Mouse (Mus musculus) midbrain, embryonic 15.5 days (tissue): ENCODE data around the gene Dnajc28. TPM values are rescaled to one million over a fixed set of nuclear protein-coding genes. Genes with fewer than 3 reads are reported as not detected.

Source experiments
- ATAC-seq: fragments of 200-750 bp; cut with Nextera tagmentation; replicated peaks from 2 replicates; pipeline ENCODE4 v1.8.0; 2017; ENCODE audit warnings: moderate TSS enrichment
- H3K27ac ChIP-seq: fragments of 300-500 bp; sonication (generic); 2 replicates; pipeline ENCODE4 v1.5.1; 2015; ENCODE audit warnings: mild to moderate bottlenecking, inconsistent platforms
- H3K27me3 ChIP-seq: fragments of 300-500 bp; sonication (generic); replicated peaks from 2 replicates; pipeline ENCODE4 v1.6.1; 2015; ENCODE audit warnings: inconsistent platforms
- H3K36me3 ChIP-seq: fragments of 300-500 bp; sonication (generic); replicated peaks from 2 replicates; pipeline ENCODE4 v1.6.1; 2015; ENCODE audit warnings: inconsistent platforms
- H3K4me1 ChIP-seq: fragments of 300-500 bp; sonication (generic); 2 replicates; pipeline ENCODE4 v1.6.1; 2015; ENCODE audit warnings: inconsistent platforms
- H3K4me2 ChIP-seq: fragments of 300-500 bp; sonication (generic); 2 replicates; pipeline ENCODE4 v1.6.1; 2015; ENCODE audit warnings: inconsistent platforms, mild to moderate bottlenecking, moderate library complexity
- H3K4me3 ChIP-seq: fragments of 300-500 bp; sonication (generic); 2 replicates; pipeline ENCODE4 v1.5.1; 2015; ENCODE audit warnings: mild to moderate bottlenecking, inconsistent platforms
- H3K9ac ChIP-seq: fragments of 300-500 bp; sonication (generic); 2 replicates; pipeline ENCODE4 v1.6.1; 2015; ENCODE audit warnings: mild to moderate bottlenecking, inconsistent platforms
- H3K9me3 ChIP-seq: fragments of 300-500 bp; sonication (generic); 2 replicates; pipeline ENCODE4 v1.6.1; 2016; ENCODE audit warnings: inconsistent platforms
- WGBS: fragments of 180-500 bp; shearing (Covaris S2); methylation state at CpG from one replicate; pipeline ENCODE4 v1.1.7; 2015; ENCODE audit warnings: mixed read lengths; 5-methylcytosine and 5-hydroxymethylcytosine counted together
- polyA plus RNA-seq: library from polyadenylated mRNA; unstranded; fragments of >200 nt; fragmentation: Nextera tagmentation; extraction: Ambion mirVana; gene quantifications from 2 replicates; pipeline ENCODE4 v1.2.1, GENCODE M21; 2015

Gene Dnajc28
- polyA plus RNA-seq, 1 experiment from 2014 or later: 7.8 TPM

- no peak overlapping the region for H3K4me2 ChIP-seq
- H3K27me3 ChIP-seq: 0 out of 2 replicates have a peak, but pooled peaks cover 4% of the 10 kb centered on the region
- no peak overlapping the region for H3K9ac ChIP-seq
- no peak overlapping the region for H3K27ac ChIP-seq
- ATAC-seq: no peak
- H3K4me3 ChIP-seq: no peak overlapping the region
- no peaks in the 10 kb centered on the region for H3K36me3 ChIP-seq
- H3K9me3 ChIP-seq: no peaks in the 10 kb centered on the region
- peaks cover 7% of the 10 kb centered on the region for H3K4me1 ChIP-seq
- WGBS: 91% methylated on average over 4 of the region's 4 CpGs
Observed at GRCm38 (mm10) chr16:91601081-91601480, 17.7 kb downstream of the Dnajc28 start.

GRCm38 (mm10) chr16:91599242-91599641, 19.6 kb downstream of the Dnajc28 start:
- Histone ChIP-seq H3K9ac (no peak overlapping the region), H3K27me3 (0 out of 2 replicates have a peak, but pooled peaks cover 4% of the 10 kb centered on the region), H3K4me3 (no peak overlapping the region), H3K4me1 (peaks cover 9% of the 10 kb centered on the region), H3K36me3 (no peaks in the 10 kb centered on the region), H3K9me3 (no peaks in the 10 kb centered on the region), H3K4me2 (no peak overlapping the region), H3K27ac (no peak overlapping the region)
- ATAC-seq: no peak

GRCm38 (mm10) chr16:91597672-91598010, 21.2 kb downstream of the Dnajc28 start, which contains the start of gene Tmem50b:
Tmem50b (minus strand) TSS chr16:91597800.
- 0 out of 2 replicates have a peak, but pooled peaks cover 4% of the 10 kb centered on the region for H3K27me3 ChIP-seq
- H3K27ac ChIP-seq: peak within 1 kb of the TSS; percentile 79
- peak within 1 kb of the TSS; percentile 61 for H3K4me2 ChIP-seq
- H3K36me3 ChIP-seq: no peaks in the 10 kb centered on the region
- no peaks in the 10 kb centered on the region for H3K9me3 ChIP-seq
- H3K9ac ChIP-seq: peak within 1 kb of the TSS; percentile 73
- peaks cover 9% of the 10 kb centered on the region for H3K4me1 ChIP-seq
- WGBS: under 1% methylated on average over 34 of the region's 34 CpGs
- peak within 1 kb of the TSS; percentile 77 for H3K4me3 ChIP-seq
- ATAC-seq: peak; percentile 99

GRCm38 (mm10) chr16:91596779-91597671, 21.8 kb downstream of the Dnajc28 start:
- under 1% methylated on average over 75 of the region's 75 CpGs for WGBS
- Histone ChIP-seq H3K27me3 (0 out of 2 replicates have a peak, but pooled peaks cover 4% of the 10 kb centered on the region), H3K9ac (peak overlapping the region; percentile 73), H3K36me3 (no peaks in the 10 kb centered on the region), H3K27ac (peak overlapping the region; percentile 79), H3K4me3 (peak overlapping the region; percentile 77), H3K9me3 (no peaks in the 10 kb centered on the region), H3K4me2 (peak overlapping the region; percentile 61), H3K4me1 (peaks cover 9% of the 10 kb centered on the region)
- peak; percentile 12; the same call in 1 of the 2 replicates for ATAC-seq

- Histone ChIP-seq H3K36me3 (no peaks in the 10 kb centered on the region), H3K9ac (peak overlapping the region; percentile 73; the same call in 1 of the 2 replicates), H3K4me1 (peaks cover 9% of the 10 kb centered on the region), H3K27me3 (0 out of 2 replicates have a peak, but pooled peaks cover 4% of the 10 kb centered on the region), H3K4me2 (peak overlapping the region; percentile 61), H3K27ac (no peak overlapping the region), H3K4me3 (peak overlapping the region; percentile 77), H3K9me3 (no peaks in the 10 kb centered on the region)
- no peak for ATAC-seq
- 20% methylated on average over 9 of the region's 9 CpGs for WGBS
Observed at GRCm38 (mm10) chr16:91596397-91596778, 22.4 kb downstream of the Dnajc28 start.

DNA sequence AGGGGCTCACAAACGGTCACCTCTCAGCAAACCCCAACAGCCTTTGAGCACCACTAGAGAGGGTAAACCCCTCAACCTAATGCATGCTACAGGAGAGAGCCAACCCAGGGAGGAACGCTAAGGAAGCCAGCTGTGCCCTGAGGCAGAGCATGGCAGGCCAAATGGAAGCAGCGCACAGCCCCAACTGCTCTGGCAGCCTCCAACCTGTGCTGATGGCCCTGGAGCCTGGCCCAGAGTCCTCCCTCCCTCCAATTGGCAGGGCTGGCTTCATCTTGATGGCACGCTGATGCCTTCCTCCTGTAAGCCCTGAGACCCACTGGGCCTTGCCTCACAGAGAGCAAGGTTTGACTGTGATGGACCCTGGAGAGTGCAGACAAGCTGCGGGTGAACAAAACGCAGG, 23.8 kb downstream of the Dnajc28 start:
- Histone ChIP-seq H3K9ac (no peak overlapping the region), H3K36me3 (no peaks in the 10 kb centered on the region), H3K4me3 (no peak overlapping the region), H3K27ac (no peak overlapping the region), H3K4me2 (no peak overlapping the region), H3K9me3 (no peaks in the 10 kb centered on the region), H3K4me1 (peaks cover 9% of the 10 kb centered on the region), H3K27me3 (0 out of 2 replicates have a peak, but pooled peaks cover 4% of the 10 kb centered on the region)
- ATAC-seq: no peak
- WGBS: 79% methylated on average over 6 of the region's 6 CpGs

DNA sequence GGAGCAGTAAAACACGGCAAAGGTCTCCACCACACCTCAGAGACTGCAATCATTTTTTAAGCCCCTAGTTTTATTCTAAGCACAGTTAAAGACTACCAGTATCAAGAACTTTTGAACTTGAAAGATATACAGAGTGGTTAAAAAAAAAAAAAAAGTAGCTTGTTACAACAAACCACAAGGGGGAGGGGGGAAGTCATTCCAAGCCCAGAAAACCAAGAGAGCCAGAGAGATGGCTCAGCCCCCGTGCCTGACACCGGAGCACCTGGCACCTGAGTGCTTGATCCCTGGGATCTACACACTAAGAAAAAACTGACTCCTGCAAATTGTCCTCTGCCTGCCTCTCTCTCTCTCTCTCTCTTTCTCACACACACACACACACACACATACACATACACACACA, 25.6 kb downstream of the Dnajc28 start:
- Histone ChIP-seq H3K36me3 (no peaks in the 10 kb centered on the region), H3K27me3 (no peaks in the 10 kb centered on the region), H3K9me3 (no peaks in the 10 kb centered on the region), H3K4me2 (no peak overlapping the region), H3K4me3 (no peak overlapping the region), H3K9ac (no peak overlapping the region), H3K4me1 (peaks cover 9% of the 10 kb centered on the region), H3K27ac (no peak overlapping the region)
- ATAC-seq: no peak
- WGBS: 77% methylated on average over 3 of the region's 3 CpGs

DNA sequence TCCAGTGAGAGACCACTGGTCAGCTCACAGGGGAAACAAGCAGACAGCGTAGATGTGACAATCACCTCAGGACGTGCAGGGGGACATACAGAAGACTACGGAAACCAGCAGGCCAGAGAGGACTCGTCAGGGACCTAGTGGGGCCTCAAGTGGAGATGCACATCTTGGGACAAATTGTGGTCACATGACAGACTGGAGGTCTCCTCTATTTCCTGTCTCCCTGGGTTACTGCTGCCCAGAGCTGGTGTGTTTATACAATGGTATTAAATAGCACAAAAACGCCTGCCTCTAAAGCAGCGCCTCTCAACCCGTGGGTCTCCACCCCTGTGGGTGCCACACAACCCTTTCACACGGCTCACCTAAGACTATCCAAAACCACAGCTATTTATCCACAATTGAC, 26.7 kb downstream of the Dnajc28 start:
- WGBS: 79% methylated on average over 8 of the region's 8 CpGs

DNA sequence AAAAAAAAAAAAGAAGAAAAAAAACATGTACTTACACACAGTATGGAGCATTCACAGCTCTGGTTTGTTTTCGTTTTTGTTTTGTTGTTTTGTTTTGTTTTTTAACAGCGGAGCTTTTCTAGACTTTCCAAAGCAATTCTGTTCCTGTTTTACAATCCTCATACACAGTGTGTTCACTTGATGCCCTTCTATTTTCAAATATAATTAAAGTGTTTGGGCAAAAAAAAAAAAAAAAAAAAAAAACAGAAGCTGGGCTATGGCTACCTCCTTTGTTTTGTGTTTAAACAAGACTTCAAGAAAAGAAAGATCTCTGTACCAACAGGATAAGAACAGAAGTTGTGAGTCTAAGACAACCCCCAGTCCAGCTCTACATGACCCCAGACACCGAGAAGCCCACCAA, 30.1 kb downstream of the Dnajc28 start:
- Histone ChIP-seq H3K27me3 (no peaks in the 10 kb centered on the region), H3K4me2 (no peak overlapping the region), H3K9ac (no peak overlapping the region), H3K27ac (no peak overlapping the region), H3K36me3 (no peaks in the 10 kb centered on the region; the same call in 1 of the 2 replicates), H3K4me1 (no peaks in the 10 kb centered on the region; the same call in 1 of the 2 replicates), H3K9me3 (no peaks in the 10 kb centered on the region), H3K4me3 (no peak overlapping the region)
- ATAC-seq: no peak
- 87% methylated on average over 3 of the region's 3 CpGs for WGBS

More for the DNA sequence above, 26.7 kb downstream of the Dnajc28 start:
- H3K27me3 ChIP-seq: no peaks in the 10 kb centered on the region
- no peak overlapping the region for H3K27ac ChIP-seq
- no peak overlapping the region for H3K4me2 ChIP-seq
- H3K4me1 ChIP-seq: peaks cover 9% of the 10 kb centered on the region
- no peak overlapping the region for H3K4me3 ChIP-seq
- H3K9me3 ChIP-seq: no peaks in the 10 kb centered on the region
- no peak overlapping the region for H3K9ac ChIP-seq
- H3K36me3 ChIP-seq: no peaks in the 10 kb centered on the region
- ATAC-seq: no peak

- H3K9ac ChIP-seq: no peak overlapping the region
- no peaks in the 10 kb centered on the region; the same call in 1 of the 2 replicates for H3K36me3 ChIP-seq
- no peak for ATAC-seq
- H3K4me2 ChIP-seq: no peak overlapping the region
- H3K27ac ChIP-seq: no peak overlapping the region
- no peaks in the 10 kb centered on the region for H3K27me3 ChIP-seq
- H3K9me3 ChIP-seq: no peaks in the 10 kb centered on the region
- H3K4me3 ChIP-seq: no peak overlapping the region
- H3K4me1 ChIP-seq: no peaks in the 10 kb centered on the region
- 62% methylated on average over 6 of the region's 6 CpGs for WGBS
Observed at GRCm38 (mm10) chr16:91587730-91588453, 30.9 kb downstream of the Dnajc28 start.

DNA sequence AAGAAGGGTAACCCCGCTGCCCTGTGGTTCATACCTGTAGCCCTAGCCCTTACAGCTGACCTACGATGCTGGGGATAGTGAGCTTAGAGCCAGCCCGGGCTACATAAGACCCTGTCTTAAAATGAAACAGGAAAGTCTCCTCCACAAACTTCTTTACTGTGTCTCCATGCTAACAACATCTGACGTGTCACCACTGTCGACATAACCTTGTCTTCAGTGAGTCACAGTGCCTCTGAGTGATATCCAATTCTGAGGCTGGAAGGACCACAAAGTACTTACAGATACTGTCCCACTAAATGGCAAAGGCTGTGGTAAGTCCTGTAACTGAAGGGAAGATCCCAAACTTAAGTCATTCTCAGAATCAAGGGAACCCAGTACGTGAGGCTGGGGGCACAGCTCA, 32.6 kb downstream of the Dnajc28 start:
- H3K4me1 ChIP-seq: no peaks in the 10 kb centered on the region
- no peak overlapping the region for H3K4me2 ChIP-seq
- H3K9ac ChIP-seq: no peak overlapping the region
- no peaks in the 10 kb centered on the region for H3K27me3 ChIP-seq
- no peak overlapping the region for H3K4me3 ChIP-seq
- no peak for ATAC-seq
- H3K36me3 ChIP-seq: no peaks in the 10 kb centered on the region; the same call in 1 of the 2 replicates
- H3K9me3 ChIP-seq: no peaks in the 10 kb centered on the region
- WGBS: 95% methylated on average over 6 of the region's 6 CpGs
- no peak overlapping the region for H3K27ac ChIP-seq

- Histone ChIP-seq H3K27me3 (no peaks in the 10 kb centered on the region), H3K4me1 (no peaks in the 10 kb centered on the region), H3K4me2 (no peak overlapping the region), H3K4me3 (no peak overlapping the region), H3K9ac (no peak overlapping the region), H3K36me3 (no peaks in the 10 kb centered on the region; the same call in 1 of the 2 replicates), H3K9me3 (no peaks in the 10 kb centered on the region), H3K27ac (no peak overlapping the region)
- no peak for ATAC-seq
- 87% methylated on average over 5 of the region's 5 CpGs for WGBS
Observed at GRCm38 (mm10) chr16:91585617-91586016, 33.2 kb downstream of the Dnajc28 start.
